Mouse (Mus musculus) liver, embryonic 15.5 days (tissue): Measurements from ENCODE around the gene Rabif. TPM values are rescaled to one million over a fixed set of nuclear protein-coding genes. Genes with fewer than 3 reads are reported as not detected.
"Not testable (repeated sequence)": the region's sequence is repeated elsewhere in the genome, so short reads cannot be mapped to it uniquely, and the experiment has no call there.

Source experiments
- ATAC-seq: fragments of 200-750 bp; cut with Nextera tagmentation; 2 replicates; pipeline ENCODE4 v1.8.0; 2017; ENCODE audit warnings: moderate number of reproducible peaks, mild to moderate bottlenecking, moderate library complexity; ENCODE audit not compliant: insufficient read depth
- H3K27ac ChIP-seq: fragments of 300-500 bp; sonication (generic); replicated peaks from 2 replicates; pipeline ENCODE4 v1.5.1; 2015; ENCODE audit warnings: mild to moderate bottlenecking, inconsistent platforms
- H3K27me3 ChIP-seq: fragments of 300-500 bp; sonication (generic); 2 replicates; pipeline ENCODE4 v1.6.1; 2015; ENCODE audit warnings: mild to moderate bottlenecking, inconsistent platforms
- H3K36me3 ChIP-seq: fragments of 300-500 bp; sonication (generic); replicated peaks from 2 replicates; pipeline ENCODE4 v1.6.1; 2015; ENCODE audit warnings: moderate library complexity, mild to moderate bottlenecking, inconsistent platforms
- H3K4me1 ChIP-seq: fragments of 300-500 bp; sonication (generic); replicated peaks from 2 replicates; pipeline ENCODE4 v1.6.1; 2015; ENCODE audit warnings: inconsistent platforms
- H3K4me2 ChIP-seq: fragments of 300-500 bp; sonication (generic); 2 replicates; pipeline ENCODE4 v1.6.1; 2015; ENCODE audit warnings: moderate library complexity, mild to moderate bottlenecking, inconsistent platforms
- H3K4me3 ChIP-seq: fragments of 300-500 bp; sonication (generic); replicated peaks from 2 replicates; pipeline ENCODE4 v1.5.1; 2015; ENCODE audit warnings: mild to moderate bottlenecking, inconsistent platforms
- H3K9ac ChIP-seq: fragments of 300-500 bp; sonication (generic); 2 replicates; pipeline ENCODE4 v1.6.1; 2015; ENCODE audit warnings: moderate library complexity, mild to moderate bottlenecking, inconsistent platforms
- H3K9me3 ChIP-seq: fragments of 300-500 bp; sonication (generic); replicated peaks from 2 replicates; pipeline ENCODE4 v1.6.1; 2016; ENCODE audit warnings: inconsistent platforms
- WGBS: fragments of 180-500 bp; shearing (Covaris S2); methylation state at CpG from one replicate; pipeline ENCODE4 v1.1.7; 2015; ENCODE audit warnings: mixed read lengths; ENCODE audit not compliant: insufficient replicate concordance; 5-methylcytosine and 5-hydroxymethylcytosine counted together
- polyA plus RNA-seq: library from polyadenylated mRNA; unstranded; fragments of >200 nt; fragmentation: Nextera tagmentation; extraction: Ambion mirVana; gene quantifications from 2 replicates; pipeline ENCODE4 v1.2.1, GENCODE M21; 2015

The Rabif gene
- polyA plus RNA-seq, 1 experiment from 2014 or later = 15.8 TPM

DNA sequence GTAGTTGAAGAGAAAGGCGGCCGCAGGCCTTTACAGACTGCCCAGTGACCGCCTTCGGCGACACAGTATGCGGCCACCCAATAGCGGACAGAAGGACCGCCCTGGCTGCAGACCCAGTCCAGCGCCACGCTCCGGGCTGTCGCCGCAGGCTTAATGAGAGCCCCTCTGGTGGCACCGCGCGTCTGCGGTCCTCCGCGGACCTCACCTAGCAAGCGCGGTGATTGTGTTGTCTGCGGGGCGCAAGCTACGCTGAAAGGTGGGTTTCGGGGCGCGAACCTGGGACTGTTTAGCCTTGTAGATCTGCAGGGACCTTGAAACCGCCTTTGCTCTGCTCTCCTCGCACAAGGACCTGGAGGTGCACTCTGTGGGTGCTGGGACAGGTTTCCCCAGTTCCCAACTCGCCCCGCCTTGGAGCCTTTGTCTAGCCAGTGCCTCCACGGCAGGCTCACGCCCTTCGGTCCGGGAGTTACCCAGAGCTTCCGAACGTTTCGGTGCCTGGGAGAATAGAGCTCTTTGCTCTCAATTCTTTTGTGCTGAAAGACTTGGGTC is 18.9 kb downstream of the Rabif start:
- Histone ChIP-seq H3K9me3 (no peaks in the 10 kb centered on the region), H3K9ac (peak overlapping the region; percentile 14), H3K4me1 (peaks cover 15% of the 10 kb centered on the region), H3K27ac (no peak overlapping the region), H3K4me3 (peak overlapping the region; percentile 51), H3K36me3 (peaks cover 6% of the 10 kb centered on the region), H3K4me2 (peak overlapping the region; percentile 72), H3K27me3 (peaks cover 58% of the 10 kb centered on the region)
- WGBS = 2% methylated on average over 38 of the region's 38 CpGs
- no peak for ATAC-seq

DNA sequence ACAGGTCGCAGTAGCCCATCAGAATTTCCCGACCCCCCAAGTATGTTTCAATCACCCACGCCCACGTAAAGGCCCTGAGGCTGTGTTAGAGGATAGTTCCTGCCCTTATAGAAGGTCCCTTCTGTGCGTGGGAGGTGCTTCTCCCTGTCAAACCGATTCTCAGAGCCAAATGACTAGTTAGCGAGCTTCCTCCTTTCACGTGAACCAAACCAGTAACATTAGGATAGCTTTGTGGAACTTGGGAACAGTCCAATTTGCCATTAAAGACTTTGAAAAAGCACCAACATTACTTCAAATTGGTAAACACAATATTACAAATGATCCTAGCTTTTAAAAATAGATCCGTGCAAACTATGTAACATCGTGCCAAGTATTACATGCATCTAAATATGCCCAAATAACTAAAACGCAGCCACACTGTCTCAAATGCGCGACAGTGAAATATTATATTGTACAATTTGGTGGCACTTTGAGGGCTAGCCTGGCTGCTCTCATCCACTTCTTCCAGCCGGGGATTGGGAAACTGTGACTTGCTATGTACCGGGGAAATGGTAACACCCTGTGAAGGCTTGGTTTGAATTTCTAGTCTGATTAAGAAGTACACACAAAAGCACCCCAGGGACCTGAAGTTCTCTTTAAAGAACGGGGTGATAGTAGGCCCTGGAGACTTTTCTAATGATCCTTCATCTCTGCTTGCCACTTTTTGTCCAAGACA is 19.6 kb downstream of the Rabif start:
- H3K9me3 ChIP-seq = no peaks in the 10 kb centered on the region
- peaks cover 19% of the 10 kb centered on the region for H3K4me1 ChIP-seq
- 41% methylated on average over 16 of the region's 16 CpGs for WGBS
- peak overlapping the region; percentile 72 for H3K4me2 ChIP-seq
- peak overlapping the region; percentile 14; the same call in 1 of the 2 replicates for H3K9ac ChIP-seq
- peaks cover 58% of the 10 kb centered on the region for H3K27me3 ChIP-seq
- H3K27ac ChIP-seq = no peak overlapping the region
- ATAC-seq = no peak
- H3K36me3 ChIP-seq = 0 out of 2 replicates have a peak, but pooled peaks cover 4% of the 10 kb centered on the region
- H3K4me3 ChIP-seq = peak overlapping the region; percentile 51

DNA sequence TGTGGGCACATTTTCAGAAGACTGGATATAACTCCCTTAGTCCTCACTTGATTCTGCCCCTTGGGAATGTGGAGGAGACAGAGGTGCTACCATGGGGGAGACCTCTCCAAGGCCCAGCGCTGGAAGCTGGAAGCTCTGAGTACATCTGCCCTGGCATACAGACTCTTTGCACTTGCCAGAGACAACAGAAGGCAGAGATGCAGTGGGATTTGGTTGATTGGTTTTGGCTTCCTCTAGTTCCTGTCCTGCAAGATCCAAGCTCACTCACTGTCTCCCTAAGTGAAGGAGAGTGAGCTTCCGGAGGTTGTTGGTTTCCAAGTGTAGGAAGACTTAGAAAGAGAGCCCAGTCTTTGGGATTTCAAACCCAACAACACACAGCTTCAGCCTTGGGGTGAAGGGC is 21.4 kb downstream of the Rabif start:
- Histone ChIP-seq H3K27me3 (peaks cover 58% of the 10 kb centered on the region), H3K4me3 (no peak overlapping the region), H3K9ac (no peak overlapping the region), H3K4me2 (no peak overlapping the region), H3K27ac (no peak overlapping the region), H3K36me3 (no peaks in the 10 kb centered on the region), H3K4me1 (peaks cover 27% of the 10 kb centered on the region), H3K9me3 (no peaks in the 10 kb centered on the region)
- 69% methylated on average over 2 of the region's 2 CpGs for WGBS
- ATAC-seq = no peak

DNA sequence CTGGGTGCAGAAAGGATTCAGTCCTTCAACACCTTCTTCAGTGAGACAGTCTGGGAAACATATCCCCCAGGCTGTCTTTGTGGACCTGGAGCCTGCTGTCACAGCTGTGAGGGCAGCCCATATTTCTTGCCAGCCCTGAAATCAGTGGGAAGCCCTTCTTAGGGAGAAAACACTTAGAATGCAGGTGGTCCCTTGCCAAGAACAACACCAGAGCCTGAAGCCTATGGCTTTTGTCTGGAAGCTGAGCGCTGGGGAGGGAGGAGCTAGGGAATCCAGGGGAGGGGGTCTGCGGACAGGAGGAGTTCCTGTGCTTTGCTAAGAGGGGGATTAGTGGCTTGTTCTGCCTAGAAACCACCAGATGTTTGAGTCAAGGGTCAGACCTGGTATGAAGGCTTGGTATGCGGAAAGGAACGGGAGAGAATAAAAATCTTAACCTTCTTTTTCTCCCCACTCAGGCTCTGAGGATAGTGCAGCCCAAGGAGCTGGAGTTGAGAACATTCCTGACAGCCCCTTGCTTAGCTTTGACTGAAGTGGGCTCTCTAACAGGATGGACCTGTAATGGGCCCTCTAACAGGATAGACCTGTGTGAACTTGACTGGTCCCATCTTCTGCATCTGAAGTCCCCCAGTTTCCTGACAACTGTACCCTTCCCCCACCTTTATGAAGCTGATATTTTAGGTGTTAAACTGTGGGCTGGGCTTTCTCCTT is 22.2 kb downstream of the Rabif start:
- no peaks in the 10 kb centered on the region for H3K36me3 ChIP-seq
- H3K27ac ChIP-seq = no peak overlapping the region
- 61% methylated on average over 4 of the region's 4 CpGs for WGBS
- H3K4me3 ChIP-seq = no peak overlapping the region
- H3K9me3 ChIP-seq = no peaks in the 10 kb centered on the region
- no peak for ATAC-seq
- no peak overlapping the region for H3K9ac ChIP-seq
- peaks cover 52% of the 10 kb centered on the region for H3K27me3 ChIP-seq
- no peak overlapping the region for H3K4me2 ChIP-seq
- peaks cover 34% of the 10 kb centered on the region for H3K4me1 ChIP-seq

DNA sequence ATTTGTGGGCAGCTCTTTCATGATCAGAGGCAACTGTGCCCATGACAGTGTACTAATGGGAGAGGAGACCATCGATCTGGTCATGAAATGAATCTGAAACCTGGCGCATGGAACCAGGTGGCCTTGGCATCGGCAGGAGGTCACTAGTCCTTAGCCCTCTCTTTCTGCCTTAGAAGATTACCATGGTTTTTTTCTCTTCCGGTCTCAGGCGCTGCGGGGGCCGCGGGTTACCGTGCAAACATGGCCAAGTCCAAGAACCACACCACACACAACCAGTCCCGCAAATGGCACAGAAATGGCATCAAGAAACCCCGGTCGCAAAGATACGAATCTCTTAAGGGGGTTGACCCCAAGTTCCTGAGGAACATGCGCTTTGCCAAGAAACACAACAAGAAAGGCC is 23.4 kb downstream of the Rabif start:
- 82% methylated on average over 14 of the region's 14 CpGs for WGBS
- not testable (repeated sequence) for ATAC-seq, H3K4me3 ChIP-seq, H3K9me3 ChIP-seq, H3K4me2 ChIP-seq, H3K36me3 ChIP-seq, H3K9ac ChIP-seq, H3K27ac ChIP-seq
- Histone ChIP-seq H3K4me1 (peaks cover 44% of the 10 kb centered on the region), H3K27me3 (peaks cover 40% of the 10 kb centered on the region)

DNA sequence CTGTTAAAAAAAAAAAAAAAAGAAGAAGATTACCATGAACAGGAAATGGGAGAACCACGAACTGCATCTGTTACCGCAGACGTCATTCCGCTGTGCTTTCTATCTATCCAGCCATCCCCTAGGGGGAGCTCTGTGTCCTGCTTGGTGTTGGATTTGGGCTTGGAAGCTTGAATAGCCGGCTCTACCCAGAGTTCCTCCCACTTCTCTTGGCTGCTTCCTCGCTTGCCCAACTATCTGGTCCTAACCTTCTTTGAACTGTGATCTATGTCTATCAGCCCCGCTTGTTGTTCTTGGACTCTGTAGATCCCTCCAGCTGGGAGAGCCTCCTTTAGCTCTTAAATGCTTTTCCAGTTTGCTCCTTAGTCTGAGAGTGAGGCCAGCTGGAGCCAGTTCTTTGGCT is 24.2 kb downstream of the Rabif start:
- H3K9me3 ChIP-seq = no peaks in the 10 kb centered on the region
- 2% methylated on average over 7 of the region's 7 CpGs for WGBS
- H3K4me2 ChIP-seq = peak overlapping the region; percentile 10; the same call in 1 of the 2 replicates

DNA sequence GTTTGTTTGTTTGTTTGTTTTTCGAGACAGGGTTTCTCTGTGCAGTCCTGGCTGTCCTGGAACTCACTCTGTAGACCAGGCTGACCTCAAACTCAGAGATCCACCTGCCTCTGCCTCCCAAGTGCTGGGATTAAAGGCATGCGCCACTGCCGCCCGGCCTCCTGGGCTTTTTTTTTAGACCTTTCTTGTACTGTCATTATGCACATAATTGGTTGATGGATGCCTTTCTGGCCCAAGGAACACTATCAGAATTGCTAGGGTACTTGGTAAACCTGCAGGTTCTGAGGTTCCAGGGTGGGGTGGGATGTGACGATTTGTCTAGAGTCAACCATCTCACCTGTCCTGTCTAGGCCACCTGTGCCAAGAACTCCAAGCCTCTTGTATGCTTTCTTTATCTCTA is 24.8 kb downstream of the Rabif start:
- H3K4me3 ChIP-seq, H3K36me3 ChIP-seq, ATAC-seq, H3K9ac ChIP-seq, H3K4me2 ChIP-seq, H3K9me3 ChIP-seq: not testable (repeated sequence)
- 82% methylated on average over 5 of the region's 5 CpGs for WGBS
- 0 out of 2 replicates have a peak overlapping the region, but pooled peaks have one; percentile 61 for H3K27ac ChIP-seq
- H3K4me1 ChIP-seq = peaks cover 35% of the 10 kb centered on the region
- H3K27me3 ChIP-seq = peaks cover 26% of the 10 kb centered on the region

More for the DNA sequence above, 24.2 kb downstream of the Rabif start:
- Histone ChIP-seq H3K4me3 (no peak overlapping the region), H3K27ac (0 out of 2 replicates have a peak overlapping the region, but pooled peaks have one; percentile 61), H3K9ac (no peak overlapping the region), H3K27me3 (peaks cover 32% of the 10 kb centered on the region), H3K36me3 (no peaks in the 10 kb centered on the region), H3K4me1 (peaks cover 37% of the 10 kb centered on the region)
- peak; percentile 62; the same call in 1 of the 2 replicates for ATAC-seq

DNA sequence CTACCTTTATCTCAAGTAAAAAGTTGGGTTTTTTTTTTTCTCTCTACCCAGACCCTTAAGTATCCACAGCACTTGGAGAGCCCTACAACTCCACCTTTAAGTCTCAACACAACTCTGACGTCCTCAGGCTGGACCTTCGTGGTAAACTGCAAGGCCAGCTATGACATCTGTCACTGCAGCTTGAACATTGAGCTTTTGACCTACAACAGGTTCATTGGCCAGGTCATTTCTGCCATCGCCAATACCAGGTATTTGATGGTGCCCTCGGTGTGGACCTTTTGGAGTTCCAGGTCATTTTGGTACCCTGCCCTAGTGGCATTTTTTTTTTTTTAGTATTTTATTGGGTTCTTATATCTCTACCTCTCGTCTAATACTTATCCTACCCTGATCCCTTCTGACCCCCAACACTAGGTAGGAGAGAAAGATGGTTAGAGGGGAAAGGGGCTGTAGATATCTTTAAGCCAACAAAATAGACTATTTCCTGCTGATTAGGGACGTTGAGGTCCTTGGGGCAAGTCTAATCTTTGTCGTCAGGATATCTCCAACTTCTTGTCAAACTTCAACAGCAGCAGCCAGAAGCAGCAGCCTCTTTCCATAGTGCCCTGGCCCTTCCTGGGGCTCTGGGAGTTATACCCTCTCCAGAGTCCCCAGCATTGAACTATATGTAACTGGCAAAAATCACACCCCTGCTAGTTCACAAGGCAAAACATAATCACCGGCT is 25.7 kb downstream of the Rabif start:
- Histone ChIP-seq H3K4me3 (no peak overlapping the region), H3K36me3 (no peaks in the 10 kb centered on the region), H3K9me3 (no peaks in the 10 kb centered on the region), H3K4me2 (no peak overlapping the region), H3K27ac (peak overlapping the region; percentile 31), H3K4me1 (peaks cover 37% of the 10 kb centered on the region), H3K9ac (no peak overlapping the region), H3K27me3 (peaks cover 17% of the 10 kb centered on the region; the same call in 1 of the 2 replicates)
- ATAC-seq = peak; percentile 54
- WGBS = 29% methylated on average over 8 of the region's 8 CpGs

DNA sequence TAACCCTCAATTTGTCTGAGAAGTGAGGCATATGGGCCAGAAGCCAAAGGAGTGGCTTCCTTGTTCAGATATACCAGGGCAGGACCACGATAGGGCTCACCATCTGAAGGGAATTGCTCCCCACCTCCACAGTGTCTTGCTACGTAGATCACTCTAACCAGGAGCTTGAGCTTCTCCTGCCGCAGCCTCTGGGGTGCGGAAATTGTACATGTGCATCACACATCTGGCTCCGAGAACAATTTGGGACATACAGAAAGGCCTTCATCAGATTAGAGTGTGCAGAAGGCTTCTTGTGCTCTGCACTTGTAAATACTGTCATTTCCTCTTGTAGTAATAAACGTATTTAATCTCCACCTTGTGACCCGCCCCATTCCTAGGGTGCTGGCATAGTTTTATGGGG is 26.7 kb downstream of the Rabif start:
- 40% methylated on average over 7 of the region's 7 CpGs for WGBS
- peaks cover 47% of the 10 kb centered on the region for H3K4me1 ChIP-seq
- no peak overlapping the region for H3K4me2 ChIP-seq
- no peak overlapping the region for H3K9ac ChIP-seq
- H3K9me3 ChIP-seq = no peaks in the 10 kb centered on the region
- H3K4me3 ChIP-seq = no peak overlapping the region
- peak overlapping the region; percentile 31 for H3K27ac ChIP-seq
- 0 out of 2 replicates have a peak, but pooled peaks cover 10% of the 10 kb centered on the region for H3K27me3 ChIP-seq
- ATAC-seq = peak; percentile 20; the same call in 1 of the 2 replicates
- no peaks in the 10 kb centered on the region for H3K36me3 ChIP-seq

DNA sequence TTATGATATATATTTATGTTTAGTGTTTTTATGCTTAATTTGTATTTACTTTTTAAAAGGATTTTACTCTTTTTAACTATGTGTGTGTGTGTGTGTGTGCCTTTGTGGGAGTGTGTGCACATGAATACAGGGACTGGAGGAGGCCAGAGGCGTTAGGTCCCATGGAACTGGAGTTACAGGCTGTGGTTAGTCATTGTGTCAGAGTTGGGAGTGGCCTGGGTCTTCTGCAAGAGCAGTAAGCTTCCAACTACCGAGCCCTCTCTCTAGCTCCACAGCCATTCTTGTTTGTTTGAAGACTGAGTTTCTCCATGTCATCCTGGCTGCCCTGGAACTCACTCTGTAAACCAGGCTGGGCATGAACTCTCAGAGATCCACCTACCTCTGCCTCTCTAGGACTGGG is 27.9 kb downstream of the Rabif start:
- no peak for ATAC-seq
- 0 out of 2 replicates have a peak overlapping the region, but pooled peaks have one; percentile 21 for H3K27ac ChIP-seq
- no peak overlapping the region for H3K9ac ChIP-seq
- 22% methylated on average over 2 of the region's 2 CpGs for WGBS
- no peaks in the 10 kb centered on the region for H3K9me3 ChIP-seq
- peaks cover 57% of the 10 kb centered on the region for H3K4me1 ChIP-seq
- no peak overlapping the region for H3K4me2 ChIP-seq
- no peaks in the 10 kb centered on the region for H3K27me3 ChIP-seq
- H3K4me3 ChIP-seq = no peak overlapping the region
- no peaks in the 10 kb centered on the region for H3K36me3 ChIP-seq
